Mouse (Mus musculus): Measurements from ENCODE around the gene Papss1. TPM values are rescaled to one million over a fixed set of nuclear protein-coding genes. Genes with fewer than 3 reads are reported as not detected.
A peak's percentile ranks its signal among the peaks of the same experiment; 100 is the strongest.

Papss1 gene
- polyA plus RNA-seq, 1 experiment from 2014 or later, result 45.9 TPM

GRCm38 (mm10) chr3:131593143-131593798 is 28.7 kb downstream of the Papss1 start:
- Histone ChIP-seq H3K36me3 (ENCODE audit: insufficient read depth, low read length) (no peaks in the 10 kb centered on the region), H3K9ac (replicated peaks; ENCODE audit: low read depth) (no peak overlapping the region), H3K27ac (ENCODE audit: low read length) (no peak overlapping the region), H3K4me1 (ENCODE audit: insufficient read depth, low read depth, low read length) (no peaks in the 10 kb centered on the region), H3K4me2 (replicated peaks; ENCODE audit: low read depth, low read length) (no peak overlapping the region), H3K9me3 (ENCODE audit: low read length) (no peaks in the 10 kb centered on the region), H3K27me3 (replicated peaks; ENCODE audit: insufficient read depth, low read length) (no peaks in the 10 kb centered on the region), H3K4me3 (ENCODE audit: low read depth, low read length) (no peak overlapping the region)
- WGBS, result 87% methylated on average over 15 of the region's 15 CpGs
- no peak for TF ChIP-seq EP300 (IDR thresholded peaks at IDR 0.05)
- TF ChIP-seq CTCF (IDR thresholded peaks at IDR 0.05), result peak; percentile 54
- no peak for ATAC-seq
- DNase-seq (ENCODE audit: low spot score), result no peak

GRCm38 (mm10) chr3:131594361-131594760 is 29.8 kb downstream of the Papss1 start:
- Histone ChIP-seq H3K27ac (ENCODE audit: low read length) (no peak overlapping the region), H3K4me2 (replicated peaks; ENCODE audit: low read depth, low read length) (no peak overlapping the region), H3K36me3 (ENCODE audit: insufficient read depth, low read length) (no peaks in the 10 kb centered on the region), H3K27me3 (replicated peaks; ENCODE audit: insufficient read depth, low read length) (no peaks in the 10 kb centered on the region), H3K9ac (replicated peaks; ENCODE audit: low read depth) (no peak overlapping the region), H3K9me3 (ENCODE audit: low read length) (no peaks in the 10 kb centered on the region), H3K4me1 (ENCODE audit: insufficient read depth, low read depth, low read length) (no peaks in the 10 kb centered on the region), H3K4me3 (ENCODE audit: low read depth, low read length) (no peak overlapping the region)
- DNase-seq (ENCODE audit: low spot score) (no peak), ATAC-seq (no peak)
- 98% methylated on average over 11 of the region's 11 CpGs for WGBS
- TF ChIP-seq CTCF (IDR thresholded peaks at IDR 0.05), result no peak
- no peak for TF ChIP-seq EP300 (IDR thresholded peaks at IDR 0.05)

- H3K9ac ChIP-seq (replicated peaks; ENCODE audit: low read depth), result no peak overlapping the region
- H3K4me1 ChIP-seq (ENCODE audit: insufficient read depth, low read depth, low read length), result no peaks in the 10 kb centered on the region
- no peak overlapping the region for H3K27ac ChIP-seq (ENCODE audit: low read length)
- H3K27me3 ChIP-seq (replicated peaks; ENCODE audit: insufficient read depth, low read length), result no peaks in the 10 kb centered on the region
- TF ChIP-seq CTCF (IDR thresholded peaks at IDR 0.05), result no peak
- TF ChIP-seq EP300 (IDR thresholded peaks at IDR 0.05), result no peak
- 75% methylated on average over 14 of the region's 14 CpGs for WGBS
- H3K9me3 ChIP-seq (ENCODE audit: low read length), result no peaks in the 10 kb centered on the region
- H3K4me3 ChIP-seq (ENCODE audit: low read depth, low read length), result no peak overlapping the region
- ATAC-seq, result 0 out of 2 replicates have a peak, but pooled peaks have one; percentile 14
- no peak overlapping the region for H3K4me2 ChIP-seq (replicated peaks; ENCODE audit: low read depth, low read length)
- no peaks in the 10 kb centered on the region for H3K36me3 ChIP-seq (ENCODE audit: insufficient read depth, low read length)
- no peak for DNase-seq (ENCODE audit: low spot score)
These were observed 31.1 kb downstream of the Papss1 start for GRCm38 (mm10) chr3:131595546-131596245.

- TF ChIP-seq EP300 (IDR thresholded peaks at IDR 0.05), result no peak
- TF ChIP-seq CTCF (IDR thresholded peaks at IDR 0.05), result no peak
- no peaks in the 10 kb centered on the region for H3K4me1 ChIP-seq (ENCODE audit: insufficient read depth, low read depth, low read length)
- peaks cover 3% of the 10 kb centered on the region; the same call in 1 of the 2 replicates for H3K36me3 ChIP-seq (ENCODE audit: insufficient read depth, low read length)
- H3K9me3 ChIP-seq (ENCODE audit: low read length), result no peaks in the 10 kb centered on the region
- H3K9ac ChIP-seq (replicated peaks; ENCODE audit: low read depth), result no peak overlapping the region
- 95% methylated on average over 11 of the region's 11 CpGs for WGBS
- ATAC-seq (no peak), DNase-seq (ENCODE audit: low spot score) (no peak)
- no peak overlapping the region for H3K27ac ChIP-seq (ENCODE audit: low read length)
- no peaks in the 10 kb centered on the region for H3K27me3 ChIP-seq (replicated peaks; ENCODE audit: insufficient read depth, low read length)
- H3K4me2 ChIP-seq (replicated peaks; ENCODE audit: low read depth, low read length), result no peak overlapping the region
- no peak overlapping the region for H3K4me3 ChIP-seq (ENCODE audit: low read depth, low read length)
These were observed 36.2 kb downstream of the Papss1 start for GRCm38 (mm10) chr3:131600726-131601125.

- no peaks in the 10 kb centered on the region for H3K4me1 ChIP-seq (ENCODE audit: insufficient read depth, low read depth, low read length)
- 71% methylated on average over 1 of the region's 1 CpGs for WGBS
- no peaks in the 10 kb centered on the region for H3K27me3 ChIP-seq (replicated peaks; ENCODE audit: insufficient read depth, low read length)
- no peak overlapping the region for H3K9ac ChIP-seq (replicated peaks; ENCODE audit: low read depth)
- no peak overlapping the region for H3K4me3 ChIP-seq (ENCODE audit: low read depth, low read length)
- ATAC-seq, result peak; percentile 56
- H3K4me2 ChIP-seq (replicated peaks; ENCODE audit: low read depth, low read length), result no peak overlapping the region
- peak; percentile 65 for DNase-seq (ENCODE audit: low spot score)
- no peaks in the 10 kb centered on the region for H3K9me3 ChIP-seq (ENCODE audit: low read length)
- no peak for TF ChIP-seq CTCF (IDR thresholded peaks at IDR 0.05)
- TF ChIP-seq EP300 (IDR thresholded peaks at IDR 0.05), result no peak
- H3K27ac ChIP-seq (ENCODE audit: low read length), result no peak overlapping the region
- H3K36me3 ChIP-seq (ENCODE audit: insufficient read depth, low read length), result peaks cover 5% of the 10 kb centered on the region; the same call in 1 of the 2 replicates
These were observed 36.8 kb downstream of the Papss1 start for GRCm38 (mm10) chr3:131601366-131601765.

- DNase-seq (ENCODE audit: low spot score) (no peak), ATAC-seq (no peak)
- no peak overlapping the region for H3K9ac ChIP-seq (replicated peaks; ENCODE audit: low read depth)
- TF ChIP-seq EP300 (IDR thresholded peaks at IDR 0.05), result no peak
- TF ChIP-seq CTCF (IDR thresholded peaks at IDR 0.05), result no peak
- no peaks in the 10 kb centered on the region for H3K9me3 ChIP-seq (ENCODE audit: low read length)
- H3K4me1 ChIP-seq (ENCODE audit: insufficient read depth, low read depth, low read length), result no peaks in the 10 kb centered on the region
- H3K36me3 ChIP-seq (ENCODE audit: insufficient read depth, low read length), result peaks cover 9% of the 10 kb centered on the region; the same call in 1 of the 2 replicates
- no peak overlapping the region for H3K27ac ChIP-seq (ENCODE audit: low read length)
- WGBS, result 56% methylated on average over 4 of the region's 4 CpGs
- no peaks in the 10 kb centered on the region for H3K27me3 ChIP-seq (replicated peaks; ENCODE audit: insufficient read depth, low read length)
- no peak overlapping the region for H3K4me2 ChIP-seq (replicated peaks; ENCODE audit: low read depth, low read length)
- no peak overlapping the region for H3K4me3 ChIP-seq (ENCODE audit: low read depth, low read length)
These were observed 38.4 kb downstream of the Papss1 start for GRCm38 (mm10) chr3:131602995-131603414.

All from lung, postnatal 0 days (tissue).